Mouse (Mus musculus): ENCODE results near the gene Fshr.

Fshr gene

GRCm38 (mm10) chr17:89032981-89033380 is 167.5 kb downstream of the Fshr start:
- CTCF ChIA-PET: no interaction called here

DNA sequence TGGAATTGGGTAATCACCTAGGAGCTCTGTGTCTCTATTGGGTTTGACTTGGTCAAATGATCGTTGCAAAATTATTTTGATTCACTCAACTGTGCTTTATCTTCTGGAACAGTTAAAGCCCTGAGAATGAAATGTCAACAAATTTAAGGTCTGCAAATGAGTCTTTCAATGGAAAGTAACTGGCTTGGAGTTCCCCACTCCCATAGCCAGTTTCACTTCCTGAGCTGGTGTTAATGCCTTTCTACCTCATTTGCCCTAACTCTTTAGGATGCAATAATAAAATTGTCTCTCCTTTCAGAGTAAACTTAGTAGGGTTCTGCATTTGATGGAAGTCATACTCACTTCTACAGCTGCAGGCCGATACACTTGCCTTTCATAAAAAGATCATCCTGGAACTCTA is 181.0 kb downstream of the Fshr start:
- CTCF ChIA-PET: no interaction called here

- CTCF ChIA-PET: no interaction called here
These were observed 183.5 kb downstream of the Fshr start for GRCm38 (mm10) chr17:89017002-89017401.

DNA sequence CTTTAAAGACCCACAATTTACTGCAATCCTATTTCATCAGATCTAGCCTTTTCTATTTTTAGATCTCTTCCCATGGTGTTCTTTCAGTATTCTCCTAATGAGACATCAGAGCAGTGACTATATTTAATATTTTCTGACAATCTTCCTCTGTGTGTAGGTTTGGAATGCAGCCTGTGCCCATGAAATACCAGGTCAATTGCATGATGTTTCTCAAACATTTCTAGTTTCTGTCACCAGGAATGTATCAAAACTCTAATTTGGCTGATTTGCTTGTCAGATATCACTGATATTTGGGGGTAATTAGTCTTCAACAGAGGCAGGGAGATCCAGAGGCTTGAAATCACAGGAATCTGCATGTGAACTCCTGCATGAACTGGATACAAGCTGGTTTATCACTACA is 186.8 kb downstream of the Fshr start:
- CTCF ChIA-PET: no interaction called here

GRCm38 (mm10) chr17:89009117-89009516 is 191.4 kb downstream of the Fshr start:
- CTCF ChIA-PET: no interaction called here

- CTCF ChIA-PET: no interaction called here
These were observed 191.8 kb downstream of the Fshr start for GRCm38 (mm10) chr17:89008680-89009079.

DNA sequence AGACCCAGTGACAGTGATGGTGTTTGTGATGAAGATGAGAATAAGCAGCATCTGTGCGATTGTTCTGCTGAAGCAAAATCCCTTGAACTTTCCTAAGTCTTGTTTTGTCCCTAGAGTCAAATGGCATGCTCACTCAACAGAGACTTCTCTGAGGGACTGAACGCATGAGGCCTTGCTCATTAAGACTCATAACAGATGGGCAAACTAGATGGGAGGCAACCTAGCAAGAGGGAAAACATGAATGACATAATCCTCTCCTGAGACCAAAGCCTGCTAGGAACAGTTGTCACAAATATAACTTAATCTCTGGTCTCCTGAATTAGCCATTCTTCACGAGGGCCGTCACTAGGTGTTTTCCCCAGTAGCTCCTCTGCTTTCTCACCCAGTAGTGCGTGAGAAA is 194.5 kb downstream of the Fshr start:
- CTCF ChIA-PET: no interaction called here

GRCm38 (mm10) chr17:88999907-89000306 is 200.6 kb downstream of the Fshr start:
- CTCF ChIA-PET: no interaction called here

- CTCF ChIA-PET: no interaction called here
These were observed 202.2 kb downstream of the Fshr start for GRCm38 (mm10) chr17:88998243-88998642.

- CTCF ChIA-PET: no interaction called here
These were observed 209.2 kb downstream of the Fshr start for GRCm38 (mm10) chr17:88991238-88991637.

DNA sequence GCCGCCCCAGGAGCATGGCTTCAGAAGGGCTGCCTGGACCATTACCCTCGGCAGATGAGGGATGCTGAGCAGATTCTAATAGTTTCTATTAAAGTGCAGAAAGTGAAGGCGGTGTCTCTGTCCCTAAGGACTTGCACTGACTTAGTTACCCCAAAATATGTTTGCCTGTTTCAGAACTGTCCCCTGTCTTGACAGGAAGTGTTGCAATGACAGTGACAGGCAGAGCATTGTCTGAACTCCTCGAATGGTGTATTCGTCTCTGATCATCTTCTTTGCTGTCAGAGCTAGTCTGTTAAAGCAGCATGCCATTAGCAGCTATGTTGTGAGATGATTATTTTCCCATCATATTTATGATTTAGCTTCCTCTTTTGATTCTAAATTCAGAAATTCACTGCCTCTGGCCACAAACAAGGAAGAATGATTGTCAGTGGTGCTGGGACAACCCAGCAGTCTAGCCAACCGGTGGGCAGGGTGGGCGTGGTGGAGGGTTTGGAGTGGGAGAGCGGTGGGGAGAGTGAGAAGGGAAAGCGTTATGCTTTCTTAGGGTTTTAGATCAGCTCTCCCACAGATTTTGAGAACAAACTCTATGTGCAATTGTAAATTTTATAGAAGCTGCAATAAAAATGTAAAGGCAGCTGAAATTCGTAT is 219.6 kb downstream of the Fshr start:
- CTCF ChIA-PET: no interaction called here

DNA sequence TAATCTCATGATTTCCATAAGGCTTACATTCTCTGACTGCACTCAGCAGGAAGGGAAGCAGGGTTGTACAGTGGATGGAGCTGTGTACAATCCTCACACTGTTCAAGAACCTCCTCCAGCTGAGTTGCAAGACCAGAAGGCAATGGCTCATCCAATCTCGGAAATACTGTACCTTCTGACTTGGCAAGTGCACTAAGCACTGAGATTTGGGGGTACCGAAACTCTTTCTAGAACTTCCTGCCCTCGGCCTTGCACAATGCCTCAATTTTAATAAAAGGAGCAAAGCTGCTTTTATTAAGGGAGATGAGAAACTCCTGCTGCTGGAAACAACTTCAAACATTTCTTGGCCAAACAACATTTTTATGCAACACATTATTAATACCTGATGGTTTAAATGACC is 225.9 kb downstream of the Fshr start:
- CTCF ChIA-PET: no interaction called here

GRCm38 (mm10) chr17:88966028-88966427 is 234.4 kb downstream of the Fshr start:
- CTCF ChIA-PET: no interaction called here

DNA sequence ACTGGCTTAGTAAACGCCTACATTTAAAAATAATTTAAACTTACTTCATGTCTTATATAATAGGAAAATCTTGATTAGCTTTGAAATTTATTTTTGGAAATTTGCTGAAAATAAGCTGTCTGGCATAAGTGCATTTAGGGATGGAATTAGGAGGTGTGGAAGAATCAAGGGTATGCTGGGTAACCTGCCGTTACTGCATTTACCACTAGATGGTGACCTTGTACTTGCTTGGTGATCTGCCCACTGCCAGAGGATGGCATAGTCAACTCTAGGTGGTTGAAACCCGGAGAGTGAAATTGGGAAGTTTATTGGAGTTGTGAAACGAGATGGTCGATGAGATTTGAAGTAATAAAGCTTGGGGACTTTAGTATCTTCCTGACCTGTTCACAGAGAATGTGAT is 246.5 kb downstream of the Fshr start:
- CTCF ChIA-PET: no interaction called here

DNA sequence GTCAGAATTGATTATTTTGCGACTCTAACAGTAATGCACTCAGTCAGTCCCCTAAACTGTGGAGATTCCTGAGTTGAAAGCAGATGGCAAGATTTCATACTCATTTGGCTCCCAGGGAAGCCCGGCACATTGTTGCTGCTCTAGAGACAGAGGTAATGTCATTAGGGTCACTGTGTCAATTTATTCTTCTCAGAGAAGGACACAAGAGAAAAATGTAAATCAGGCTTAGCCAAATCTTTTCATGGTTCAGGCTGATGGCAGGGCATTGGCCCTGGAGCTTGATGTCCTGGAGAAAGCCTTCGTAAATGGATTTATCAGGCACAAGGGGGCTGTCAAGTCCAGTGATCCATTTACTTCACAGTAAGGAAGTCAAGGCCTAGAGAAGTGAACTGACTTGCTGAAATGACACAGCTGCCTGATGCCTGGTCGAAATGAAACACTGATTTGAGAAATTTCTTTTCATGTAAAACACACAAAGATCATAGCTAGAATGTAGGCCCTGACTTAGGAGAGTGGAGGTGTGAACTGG is 262.3 kb downstream of the Fshr start:
- CTCF ChIA-PET: no interaction called here

- CTCF ChIA-PET: no interaction called here
These were observed 262.9 kb downstream of the Fshr start for GRCm38 (mm10) chr17:88937341-88938152.

- CTCF ChIA-PET: no interaction called here
These were observed 263.5 kb downstream of the Fshr start for GRCm38 (mm10) chr17:88936941-88937340.

Measured in spleen, embryonic (tissue).